Mouse (Mus musculus) MEL (cell line): ENCODE data around the gene Iqcf3.

Source experiments
- CTCF ChIP-seq, 3 experiments: IDR thresholded peaks in 2 of 3; conservative IDR thresholded peaks in 1 of 3; 2 replicates each; pipeline ENCODE4 v1.5.1; 2011 to 2012; ENCODE audit warnings: low read length in 3 of 3, low read depth in 2 of 3, mild to moderate bottlenecking in 2 of 3, improper control_type of control experiment in 1 of 3, inconsistent platforms in 1 of 3, mixed read lengths in 1 of 3, moderate library complexity in 1 of 3; ENCODE audit not compliant: control insufficient read depth in 1 of 3, insufficient read depth in 1 of 3, poor library complexity in 1 of 3, severe bottlenecking in 1 of 3
- ELF1 ChIP-seq: IDR thresholded peaks from 2 replicates; pipeline ENCODE4 v1.6.1; 2014; ENCODE audit warnings: low read depth, mild to moderate bottlenecking, inconsistent platforms, low read length, improper control_type of control experiment, moderate library complexity
- ETS1 ChIP-seq: IDR thresholded peaks from 2 replicates; pipeline ENCODE4 v1.6.1; 2012; ENCODE audit warnings: low read depth, mild to moderate bottlenecking, inconsistent platforms, low read length, improper control_type of control experiment, moderate library complexity

- no peak for TF ChIP-seq CTCF (IDR thresholded peaks at IDR 0.05 in 2 of 3, conservative IDR thresholded peaks at IDR 0.05 in 1 of 3; ENCODE audit: control insufficient read depth in 1 of 3, insufficient read depth in 1 of 3, low read depth in 2 of 3, low read length in 3 of 3, poor library complexity in 1 of 3, severe bottlenecking in 1 of 3)
- TF ChIP-seq ELF1: no peak
- TF ChIP-seq ETS1: no peak
These were observed 42.0 kb downstream of the Iqcf3 start for GRCm38 (mm10) chr9:106519433-106519832.
